Mouse (Mus musculus) stomach, embryonic 16.5 days (tissue): ENCODE measurements around the gene Abcf2. TPM values are rescaled to one million over a fixed set of nuclear protein-coding genes. Genes with fewer than 3 reads are reported as not detected.

Experiments used
- ATAC-seq: fragments of 200-750 bp; cut with Nextera tagmentation; 2 replicates; pipeline ENCODE4 v1.8.0; 2017; ENCODE audit warnings: moderate number of reproducible peaks, moderate TSS enrichment; ENCODE audit not compliant: insufficient read depth, low FRiP score
- H3K27ac ChIP-seq: fragments of 300-500 bp; sonication (generic); 2 replicates; pipeline ENCODE4 v1.5.1; 2014; ENCODE audit warnings: low read length
- H3K27me3 ChIP-seq: fragments of 300-500 bp; sonication (generic); 2 replicates; pipeline ENCODE4 v1.6.1; 2014; ENCODE audit warnings: low read length, control low read depth, mixed read lengths; ENCODE audit not compliant: control insufficient read depth, insufficient read depth
- H3K36me3 ChIP-seq: fragments of 300-500 bp; sonication (generic); 2 replicates; pipeline ENCODE4 v1.6.1; 2014; ENCODE audit warnings: low read length; ENCODE audit not compliant: control insufficient read depth, insufficient read depth
- H3K4me1 ChIP-seq: fragments of 300-500 bp; sonication (generic); 2 replicates; pipeline ENCODE4 v1.6.1; 2014; ENCODE audit warnings: low read length, control low read depth, mixed read lengths; ENCODE audit not compliant: control insufficient read depth, insufficient read depth
- H3K4me2 ChIP-seq: fragments of 300-500 bp; sonication (generic); 2 replicates; pipeline ENCODE4 v1.6.1; 2014; ENCODE audit warnings: low read depth, low read length, mixed read lengths
- H3K4me3 ChIP-seq: fragments of 300-500 bp; sonication (generic); replicated peaks from 2 replicates; pipeline ENCODE4 v1.5.1; 2014; ENCODE audit warnings: mild to moderate bottlenecking, low read length
- H3K9ac ChIP-seq: fragments of 300-500 bp; sonication (generic); 2 replicates; pipeline ENCODE4 v1.6.1; 2014; ENCODE audit warnings: low read length
- H3K9me3 ChIP-seq: fragments of 300-500 bp; sonication (generic); replicated peaks from 2 replicates; pipeline ENCODE4 v1.6.1; 2016; ENCODE audit warnings: low read length, control low read depth; ENCODE audit not compliant: control insufficient read depth
- WGBS: fragments of 180-500 bp; shearing (Covaris S2); extraction: QIAGEN DNeasy Blood & Tissue Kit; methylation state at CpG from one replicate; pipeline ENCODE4 v1.1.7; 2014; 5-methylcytosine and 5-hydroxymethylcytosine counted together
- microRNA counts: library from miRNA; unstranded; fragments of <30 nt; microRNA quantifications from one replicate; lab custom pipeline; 2016
- microRNA-seq: library from miRNA; unstranded; fragments of <30 nt; microRNA quantifications from one replicate; pipeline ENCODE4, GENCODE M21; 2016
- polyA plus RNA-seq: library from polyadenylated mRNA; unstranded; fragments of >200 nt; fragmentation: Nextera tagmentation; extraction: Ambion mirVana; gene quantifications from 2 replicates; pipeline ENCODE4 v1.2.1, GENCODE M21; 2015

The Abcf2 gene
- polyA plus RNA-seq, 1 experiment from 2014 or later: 81.7 TPM

DNA sequence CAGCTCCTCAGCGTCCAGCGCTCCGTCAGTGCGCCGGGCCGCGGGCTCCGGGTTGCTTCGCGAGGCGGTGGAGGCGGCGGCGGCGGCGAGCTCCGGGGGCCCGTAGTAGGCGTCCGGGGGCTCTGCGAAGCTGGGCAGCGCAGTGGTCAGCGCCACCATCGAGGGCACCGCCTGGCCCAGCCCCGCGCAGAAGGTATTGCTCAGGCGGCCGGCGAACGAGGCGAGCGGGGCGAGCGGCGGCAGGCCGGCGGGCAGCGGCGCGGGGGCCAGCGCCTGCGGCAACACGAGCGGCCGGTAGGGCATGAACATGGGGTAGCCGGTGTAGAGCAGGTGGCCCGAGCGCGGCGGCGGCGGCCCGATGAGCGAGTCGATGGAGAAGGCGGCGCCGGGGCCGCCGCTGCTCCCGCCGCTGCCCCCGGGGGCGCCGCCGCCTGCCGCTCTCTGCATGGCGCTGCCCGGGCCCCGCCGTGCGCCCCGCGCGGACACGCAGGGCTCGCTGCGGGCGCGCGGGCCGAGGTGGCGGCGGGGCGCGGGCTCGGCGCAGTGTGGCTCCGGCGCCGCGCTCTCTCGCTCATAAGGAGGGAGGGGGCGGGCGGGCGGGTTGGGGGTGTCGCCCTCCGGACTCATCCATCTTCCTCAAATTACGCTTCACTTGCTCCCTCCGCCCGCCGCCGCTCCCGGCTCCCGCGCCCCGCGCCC is 50.9 kb downstream of the Abcf2 start:
- WGBS: under 1% methylated on average over 80 of the region's 109 CpGs
- H3K9me3 ChIP-seq: no peaks in the 10 kb centered on the region
- H3K27ac ChIP-seq: no peak overlapping the region
- peak; percentile 42; the same call in 1 of the 2 replicates for ATAC-seq
- H3K36me3 ChIP-seq: no peaks in the 10 kb centered on the region
- H3K9ac ChIP-seq: peak overlapping the region; percentile 39
- H3K4me1 ChIP-seq: peaks cover 8% of the 10 kb centered on the region; the same call in 1 of the 2 replicates
- peaks cover 95% of the 10 kb centered on the region for H3K27me3 ChIP-seq
- H3K4me3 ChIP-seq: peak overlapping the region; percentile 43
- H3K4me2 ChIP-seq: peak overlapping the region; percentile 78

DNA sequence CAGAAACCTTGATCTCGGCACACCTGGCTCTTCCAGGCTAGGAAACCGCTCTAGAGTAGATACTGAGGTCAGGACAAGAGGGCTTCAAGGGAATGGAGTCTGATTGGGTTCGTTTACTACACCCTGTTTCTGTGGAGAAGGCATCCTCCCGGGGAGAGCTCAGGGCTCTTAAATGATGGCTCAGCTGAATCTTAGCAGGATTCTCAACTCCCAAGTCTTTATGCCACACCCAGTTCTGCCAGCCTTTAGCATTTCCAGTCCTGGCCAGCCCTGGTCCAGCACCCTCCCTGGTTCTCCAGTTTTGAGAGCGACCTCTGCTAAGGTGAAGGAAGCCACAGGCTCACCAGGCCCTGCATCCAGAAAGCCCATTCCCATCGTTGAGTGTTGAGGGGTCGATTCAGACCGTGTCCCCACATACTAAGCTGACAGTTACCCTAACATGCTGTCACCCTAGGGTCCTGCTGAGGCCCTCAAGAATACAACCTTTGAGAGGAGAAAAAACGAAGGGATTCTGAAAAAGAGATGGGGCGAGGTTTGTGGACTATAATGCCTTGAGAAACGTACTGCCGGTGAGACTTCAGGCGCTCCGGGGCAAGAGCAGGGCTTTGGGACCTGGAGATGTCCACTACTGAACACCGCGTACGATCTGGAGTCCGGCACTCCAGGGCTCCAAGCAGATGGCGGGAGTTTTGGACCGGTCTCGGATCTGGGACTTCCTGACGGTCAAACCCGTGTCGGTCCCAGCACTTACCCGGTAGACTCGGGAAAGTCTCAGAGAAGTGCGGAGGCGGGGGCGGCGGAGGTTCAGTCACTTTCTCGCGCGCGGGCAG is 51.7 kb downstream of the Abcf2 start:
- Histone ChIP-seq H3K36me3 (no peaks in the 10 kb centered on the region), H3K9me3 (no peaks in the 10 kb centered on the region), H3K4me2 (peak overlapping the region; percentile 78), H3K9ac (no peak overlapping the region), H3K27ac (no peak overlapping the region), H3K4me1 (peaks cover 8% of the 10 kb centered on the region; the same call in 1 of the 2 replicates), H3K4me3 (peak overlapping the region; percentile 43), H3K27me3 (peaks cover 89% of the 10 kb centered on the region)
- WGBS: 6% methylated on average over 34 of the region's 34 CpGs
- no peak for ATAC-seq

DNA sequence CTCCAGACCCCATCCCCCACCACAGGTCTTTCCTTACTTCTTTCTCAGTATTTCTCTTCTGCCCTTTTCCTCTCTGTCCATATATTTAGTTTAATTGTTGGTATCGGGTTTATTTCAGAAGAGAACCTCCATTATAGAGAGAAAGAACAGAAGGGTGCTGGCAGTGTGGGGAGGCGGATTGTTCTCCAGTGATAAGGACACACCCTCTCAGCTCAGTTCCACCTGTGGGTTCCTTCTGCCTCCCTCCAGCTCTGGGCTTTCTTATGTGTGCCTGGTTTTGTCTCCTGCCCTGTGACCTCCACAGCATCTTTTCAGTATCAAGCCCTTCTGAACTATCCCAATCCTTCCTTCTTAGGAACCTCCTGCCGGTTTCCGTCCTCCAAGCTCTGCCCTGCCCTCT is 52.7 kb downstream of the Abcf2 start:
- Histone ChIP-seq H3K27me3 (peaks cover 83% of the 10 kb centered on the region), H3K4me1 (peaks cover 5% of the 10 kb centered on the region; the same call in 1 of the 2 replicates), H3K36me3 (no peaks in the 10 kb centered on the region), H3K9ac (no peak overlapping the region), H3K27ac (no peak overlapping the region), H3K4me2 (no peak overlapping the region), H3K9me3 (no peaks in the 10 kb centered on the region), H3K4me3 (no peak overlapping the region)
- WGBS: 16% methylated on average over 4 of the region's 4 CpGs
- ATAC-seq: no peak

DNA sequence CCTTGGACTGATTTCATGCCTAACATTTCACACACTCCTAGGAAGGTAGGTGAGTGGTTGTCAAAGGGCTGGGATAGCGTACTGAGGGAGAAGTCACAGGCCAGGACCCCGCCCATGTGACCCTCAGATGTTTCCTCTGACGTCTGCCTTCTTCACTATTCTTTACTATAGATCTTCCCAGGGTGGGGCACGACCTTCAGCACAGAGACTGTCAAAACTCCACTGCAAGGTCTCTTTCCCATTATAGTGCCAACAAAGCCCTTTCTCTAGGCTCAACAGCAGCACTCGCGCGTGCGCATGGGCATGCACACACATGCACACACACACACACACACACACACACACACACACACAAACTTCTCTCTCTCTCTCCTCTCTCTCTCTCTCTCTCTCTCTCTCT is 53.5 kb downstream of the Abcf2 start:
- Histone ChIP-seq H3K4me2 (no peak overlapping the region), H3K27me3 (peaks cover 76% of the 10 kb centered on the region), H3K9ac (no peak overlapping the region), H3K4me3 (no peak overlapping the region), H3K27ac (no peak overlapping the region), H3K4me1 (peaks cover 5% of the 10 kb centered on the region; the same call in 1 of the 2 replicates), H3K36me3 (no peaks in the 10 kb centered on the region), H3K9me3 (no peaks in the 10 kb centered on the region)
- ATAC-seq: no peak
- WGBS: 47% methylated on average over 8 of the region's 8 CpGs

DNA sequence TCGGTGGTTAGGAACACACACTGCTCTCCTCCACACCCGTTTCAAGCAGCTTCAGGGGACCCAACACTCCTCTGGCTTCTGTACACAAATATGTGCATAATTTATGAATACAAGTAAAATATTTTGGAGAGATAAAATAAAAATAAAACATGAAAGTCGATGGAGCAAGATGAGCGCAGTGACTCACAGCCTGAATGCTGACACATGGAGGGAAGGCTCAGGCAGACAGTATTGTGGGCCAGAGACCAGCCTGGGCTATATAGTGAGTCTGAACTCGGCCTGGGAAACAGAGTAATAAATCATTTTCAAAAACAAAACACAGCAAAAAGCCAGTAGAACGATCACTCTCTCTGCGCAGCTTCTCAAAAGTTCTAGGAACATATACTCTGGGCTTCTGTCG is 55.9 kb downstream of the Abcf2 start:
- H3K4me2 ChIP-seq: no peak overlapping the region
- peaks cover 58% of the 10 kb centered on the region for H3K27me3 ChIP-seq
- no peaks in the 10 kb centered on the region for H3K4me1 ChIP-seq
- ATAC-seq: no peak
- H3K4me3 ChIP-seq: no peak overlapping the region
- 55% methylated on average over 8 of the region's 8 CpGs for WGBS
- H3K36me3 ChIP-seq: no peaks in the 10 kb centered on the region
- H3K27ac ChIP-seq: no peak overlapping the region
- H3K9ac ChIP-seq: no peak overlapping the region
- H3K9me3 ChIP-seq: no peaks in the 10 kb centered on the region

MicroRNA genes within 50 kb of the gene (microRNA counts, 519-probe panel; counts per million panel counts)
- microRNA mmu-miR-671-3p (lab: Ali Mortazavi, UCI) (1,501 counts per million, percentile 17 among the panel's probes with 10 or more counts), microRNA mmu-miR-671-5p (lab: Ali Mortazavi, UCI) (not detected)

Small RNA genes within 50 kb of the gene (microRNA-seq; reads per million reads assigned to microRNA genes)
- 387 reads per million, percentile 68 among the genes with 10 or more reads in this experiment for gene Mir671

Other genes starting within 250 kb of the Abcf2 start
- gene Kcnh2, start 225.9 kb downstream of the Abcf2 start, polyA plus RNA-seq: 5.6 and 6.5 TPM in 2 replicates
- 6.5 and 7.3 TPM in 2 replicates for gene Nos3, start 212.7 kb downstream of the Abcf2 start, polyA plus RNA-seq
- 4.2 and 5.9 TPM in 2 replicates for gene Atg9b, start 185.3 kb downstream of the Abcf2 start, polyA plus RNA-seq
- 48.4 and 61.7 TPM in 2 replicates for gene Abcb8, start 183.8 kb downstream of the Abcf2 start, polyA plus RNA-seq
- gene Asic3, start 164.1 kb downstream of the Abcf2 start, polyA plus RNA-seq: 0.23 and 0.52 TPM in 2 replicates
- 44.9 TPM in 2 replicates for gene Cdk5, start 153.9 kb downstream of the Abcf2 start, polyA plus RNA-seq
- gene Slc4a2, start 153.6 kb downstream of the Abcf2 start, polyA plus RNA-seq: 46.5 and 51.8 TPM in 2 replicates
- gene Fastk, start 132.2 kb downstream of the Abcf2 start, polyA plus RNA-seq: 93.4 and 94.4 TPM in 2 replicates
- gene Tmub1, start 129.6 kb downstream of the Abcf2 start, polyA plus RNA-seq: 23.5 and 27.0 TPM in 2 replicates
- gene Agap3, start 125.3 kb downstream of the Abcf2 start, polyA plus RNA-seq: 13.0 and 14.7 TPM in 2 replicates
- not detected in 2 replicates for gene Gbx1, start 50.3 kb downstream of the Abcf2 start, polyA plus RNA-seq
- gene Asb10, start 36.5 kb downstream of the Abcf2 start, polyA plus RNA-seq: 0.24 and 0.58 TPM in 2 replicates
- 0.13 TPM in 1 of 2 replicates, not detected in the other for gene 4931409K22Rik, start 20.7 kb downstream of the Abcf2 start, polyA plus RNA-seq
- gene Chpf2, start 9.3 kb upstream of the Abcf2 start, polyA plus RNA-seq: 21.8 and 23.9 TPM in 2 replicates
- gene Smarcd3, start 46.9 kb upstream of the Abcf2 start, polyA plus RNA-seq: 13.1 and 17.1 TPM in 2 replicates
- gene Nub1, start 108.1 kb upstream of the Abcf2 start, polyA plus RNA-seq: 31.9 and 32.0 TPM in 2 replicates
- gene Wdr86, start 153.3 kb upstream of the Abcf2 start, polyA plus RNA-seq: 8.1 TPM in 2 replicates
- gene Crygn, start 180.5 kb upstream of the Abcf2 start, polyA plus RNA-seq: 2.7 and 2.9 TPM in 2 replicates